Mouse (Mus musculus): ENCODE data around the gene Rsph3a. TPM values are rescaled to one million over a fixed set of nuclear protein-coding genes. Genes with fewer than 3 reads are reported as not detected.
A peak's percentile ranks its signal among the peaks of the same experiment; 100 is the strongest.
"Not testable (repeated sequence)": the region's sequence is repeated elsewhere in the genome, so short reads cannot be mapped to it uniquely, and the experiment has no call there.

The Rsph3a gene
- polyA plus RNA-seq, 1 experiment from 2014 or later: 15.9 TPM

DNA sequence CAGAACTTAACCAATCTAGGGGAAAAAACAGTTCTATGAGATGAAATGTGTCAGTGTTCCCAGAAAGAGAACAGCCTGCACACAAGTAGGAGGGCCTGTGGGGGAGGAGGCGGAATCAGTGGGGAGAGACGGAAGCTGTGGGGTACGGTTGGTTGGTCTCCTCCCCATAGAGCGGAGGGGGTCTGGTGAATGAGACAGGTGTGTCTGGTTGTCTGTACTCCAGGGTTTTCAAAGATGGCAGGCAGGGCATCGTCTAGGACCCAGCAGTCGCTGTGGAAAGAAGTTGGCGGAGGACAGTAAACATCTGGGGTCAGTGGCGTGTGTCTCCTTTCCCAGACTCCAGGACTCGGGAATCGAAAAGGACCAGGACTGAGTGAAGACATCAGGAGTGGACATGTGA, 57.8 kb downstream of the Rsph3a start:
- not testable (repeated sequence) for DNase-seq (ENCODE audit: low read depth, low spot score)

DNA sequence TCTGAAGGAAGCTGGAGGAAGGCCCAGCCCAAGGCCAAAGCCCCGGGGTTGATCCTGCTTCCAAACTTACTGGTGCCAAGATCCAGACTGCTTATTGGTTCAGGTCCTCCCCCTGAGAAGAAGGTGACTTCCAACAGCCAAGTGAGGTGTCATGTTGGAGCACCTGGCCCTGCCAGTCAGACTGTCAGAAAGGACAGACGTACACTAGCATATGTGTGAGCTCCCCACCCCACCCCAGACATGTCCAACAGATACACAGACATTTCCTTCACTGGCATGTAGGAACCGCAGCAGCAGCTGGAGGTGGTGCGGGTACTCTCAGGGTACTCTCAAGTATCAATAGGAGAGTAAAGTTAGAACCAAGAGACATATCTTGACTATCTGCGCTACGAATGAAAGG, 61.4 kb downstream of the Rsph3a start:
- H3K27me3 ChIP-seq; POLR2A ChIA-PET; in situ Hi-C loops (cut with MboI; ENCODE audit: low pct_unique_long_range_greater_than_20kb); DNase-seq (ENCODE audit: low read depth, low spot score); CTCF ChIA-PET; ATAC-seq: not testable (repeated sequence)

More for the DNA sequence above, 57.8 kb downstream of the Rsph3a start:
- ATAC-seq; POLR2A ChIA-PET; in situ Hi-C loops (cut with MboI; ENCODE audit: low pct_unique_long_range_greater_than_20kb); CTCF ChIA-PET; H3K27me3 ChIP-seq: not testable (repeated sequence)

DNA sequence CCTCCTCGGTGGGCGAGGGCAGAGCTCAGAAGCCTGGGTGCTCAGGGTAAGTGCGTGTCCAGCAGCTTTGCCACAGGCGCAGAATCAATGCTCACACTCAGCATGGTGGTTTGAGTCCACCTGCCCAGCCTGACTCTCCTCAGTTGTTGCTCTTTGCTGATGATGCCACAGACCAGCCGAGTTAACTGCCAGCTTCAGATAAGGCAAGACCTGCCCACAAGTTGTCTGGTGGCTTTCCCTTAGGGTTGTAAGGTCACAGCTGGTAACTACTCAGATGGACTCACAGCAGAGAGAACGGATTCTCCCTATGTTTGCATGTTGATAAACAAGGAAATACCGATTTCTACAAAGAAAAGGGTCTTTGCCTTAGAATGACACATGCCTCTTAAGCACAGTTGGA, 64.2 kb downstream of the Rsph3a start:
- H3K27me3 ChIP-seq; in situ Hi-C loops (cut with MboI; ENCODE audit: low pct_unique_long_range_greater_than_20kb); POLR2A ChIA-PET; DNase-seq (ENCODE audit: low read depth, low spot score); CTCF ChIA-PET; ATAC-seq: not testable (repeated sequence)

DNA sequence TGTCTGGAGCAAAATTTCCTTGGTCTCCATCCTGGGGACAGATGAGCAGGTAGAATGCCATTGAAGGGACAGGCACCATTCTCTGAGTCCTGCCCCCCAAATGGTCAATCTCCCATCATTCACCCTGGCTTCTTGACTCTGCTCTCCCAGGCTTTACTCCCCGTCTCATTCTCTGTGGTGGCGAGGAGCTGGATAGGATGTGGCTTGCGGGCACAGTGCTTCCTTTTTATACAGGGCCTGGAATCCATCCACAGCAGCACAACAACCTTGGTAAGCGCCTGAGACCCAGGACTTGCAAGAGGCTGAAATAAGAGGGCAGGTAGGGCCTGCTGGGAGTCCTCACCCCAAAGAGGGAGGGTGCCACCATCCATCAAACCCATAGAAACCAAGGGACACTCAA, 68.6 kb downstream of the Rsph3a start:
- ATAC-seq; DNase-seq (ENCODE audit: low read depth, low spot score); in situ Hi-C loops (cut with MboI; ENCODE audit: low pct_unique_long_range_greater_than_20kb); CTCF ChIA-PET; H3K27me3 ChIP-seq; POLR2A ChIA-PET: not testable (repeated sequence)

DNA sequence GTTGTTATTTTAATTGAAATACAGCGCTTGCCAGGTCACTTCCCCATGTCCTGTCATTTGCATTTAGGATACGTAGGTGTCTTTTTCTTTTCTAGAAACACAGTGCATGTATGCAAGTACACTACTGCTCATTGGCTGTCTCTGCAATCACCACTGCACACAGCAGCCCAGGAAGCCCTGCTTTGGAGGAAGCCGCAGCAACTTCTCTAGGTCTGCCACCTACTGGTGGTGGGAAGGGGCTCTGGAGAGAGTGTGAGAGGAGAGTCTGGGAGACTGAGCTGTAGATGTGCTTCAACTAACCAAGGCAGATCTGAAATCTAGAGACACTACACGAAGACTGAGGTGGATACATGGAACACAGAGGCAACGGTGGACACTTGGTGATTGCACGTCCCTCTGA, 77.3 kb downstream of the Rsph3a start:
- in situ Hi-C loops (cut with MboI; ENCODE audit: low pct_unique_long_range_greater_than_20kb); POLR2A ChIA-PET; CTCF ChIA-PET; DNase-seq (ENCODE audit: low read depth, low spot score); H3K27me3 ChIP-seq: not testable (repeated sequence)
- ATAC-seq: peak; percentile 51

DNA sequence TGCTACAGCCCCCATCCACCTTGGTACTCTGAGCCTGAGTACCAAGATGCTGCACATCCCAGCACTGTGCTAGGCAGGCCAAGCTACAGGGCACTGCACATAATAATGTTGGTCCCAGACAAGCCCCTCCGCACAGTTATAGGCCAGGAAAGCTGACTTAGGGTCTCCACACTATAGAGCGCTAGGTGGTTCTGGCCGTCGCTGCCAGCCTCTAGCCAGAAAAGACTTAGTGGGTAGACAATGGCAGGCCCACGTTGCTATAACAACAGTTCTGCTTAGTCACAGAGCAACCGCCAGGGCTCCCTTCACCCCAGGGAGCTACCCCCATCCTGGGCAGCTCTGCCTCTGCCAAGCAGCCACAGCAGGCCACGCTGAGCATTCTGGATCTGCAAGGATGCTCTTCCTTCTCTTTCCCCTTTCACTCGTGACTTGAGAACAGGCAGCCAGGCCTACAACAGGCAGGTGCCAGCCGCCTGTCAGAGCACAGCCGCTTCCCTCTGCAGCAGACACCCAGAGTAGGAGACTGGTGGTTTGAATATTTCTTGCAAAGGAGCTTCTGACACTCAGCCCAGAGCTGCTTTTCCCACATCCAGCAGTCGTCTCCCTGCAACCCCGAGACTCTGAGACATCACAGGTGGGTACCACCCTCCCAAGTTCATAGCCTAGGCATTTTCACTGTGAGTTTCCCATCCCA, 82.2 kb downstream of the Rsph3a start:
- CTCF ChIA-PET, POLR2A ChIA-PET, ATAC-seq: not testable (repeated sequence)

More for the DNA sequence above, 82.2 kb downstream of the Rsph3a start:
- H3K27me3 ChIP-seq; in situ Hi-C loops (cut with MboI; ENCODE audit: low pct_unique_long_range_greater_than_20kb); DNase-seq (ENCODE audit: low read depth, low spot score): not testable (repeated sequence)

Other genes starting within 250 kb of the Rsph3a start
- 19.7 TPM for gene Fndc1, start 118.3 kb upstream of the Rsph3a start, polyA plus RNA-seq (2021)
- 3.5 TPM for gene Tagap, start 19.6 kb upstream of the Rsph3a start, polyA plus RNA-seq (2021)
- 0.18 TPM for gene Gm49673, start 202.2 kb downstream of the Rsph3a start, polyA plus RNA-seq (2021)
- gene Rnaset2a, start 202.5 kb downstream of the Rsph3a start, polyA plus RNA-seq (2021): 36.5 TPM
- 33.1 TPM for gene Fgfr1op, start 219.9 kb downstream of the Rsph3a start, polyA plus RNA-seq (2021)

Measured in Patski (cell line).